Mouse (Mus musculus): ENCODE data around the gene Tecr.
"Not testable (repeated sequence)": the region's sequence is repeated elsewhere in the genome, so short reads cannot be mapped to it uniquely, and the experiment has no call there.

The Tecr gene

DNA sequence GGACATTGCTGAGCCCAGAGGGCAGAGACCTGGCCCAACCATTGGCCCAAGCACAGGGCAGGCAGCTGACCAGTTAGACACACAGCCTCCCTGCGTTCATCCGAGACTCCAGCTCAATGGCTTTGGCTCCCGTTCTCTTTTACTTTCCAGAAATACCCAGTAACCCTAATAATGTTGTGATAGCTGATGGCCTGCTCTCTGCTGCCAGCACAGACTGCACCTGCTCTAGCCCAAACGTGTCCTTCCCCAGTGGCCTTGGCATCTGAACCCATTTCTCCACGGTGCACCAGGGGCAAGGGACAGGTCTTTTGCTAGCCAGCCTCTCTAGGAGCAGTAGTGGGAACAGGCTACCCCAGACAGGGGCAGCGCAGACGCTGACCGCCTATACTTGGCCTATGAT lies 26.9 kb downstream of the Tecr start:
- DNase-seq (ENCODE audit: low spot score): no peak

DNA sequence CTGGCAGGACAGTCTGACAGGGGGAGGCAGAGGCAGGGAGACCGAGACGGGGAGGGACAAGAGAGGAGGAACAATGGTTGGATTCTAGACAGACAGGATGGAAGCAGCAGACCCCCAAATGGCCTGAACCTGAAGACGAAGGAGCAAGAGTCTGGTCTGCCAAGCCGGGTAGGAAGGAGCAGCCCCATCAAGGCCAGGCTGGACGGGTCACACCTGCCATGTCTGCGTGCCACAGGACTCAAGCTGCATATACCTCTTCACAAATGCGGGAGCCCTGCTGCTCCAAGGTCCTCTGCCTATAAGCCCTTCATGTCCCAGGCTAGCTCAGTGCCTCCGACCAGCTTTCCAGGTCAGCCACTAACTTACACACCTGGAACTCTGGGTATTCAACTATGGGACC lies 28.1 kb downstream of the Tecr start:
- DNase-seq (ENCODE audit: low spot score): no peak

DNA sequence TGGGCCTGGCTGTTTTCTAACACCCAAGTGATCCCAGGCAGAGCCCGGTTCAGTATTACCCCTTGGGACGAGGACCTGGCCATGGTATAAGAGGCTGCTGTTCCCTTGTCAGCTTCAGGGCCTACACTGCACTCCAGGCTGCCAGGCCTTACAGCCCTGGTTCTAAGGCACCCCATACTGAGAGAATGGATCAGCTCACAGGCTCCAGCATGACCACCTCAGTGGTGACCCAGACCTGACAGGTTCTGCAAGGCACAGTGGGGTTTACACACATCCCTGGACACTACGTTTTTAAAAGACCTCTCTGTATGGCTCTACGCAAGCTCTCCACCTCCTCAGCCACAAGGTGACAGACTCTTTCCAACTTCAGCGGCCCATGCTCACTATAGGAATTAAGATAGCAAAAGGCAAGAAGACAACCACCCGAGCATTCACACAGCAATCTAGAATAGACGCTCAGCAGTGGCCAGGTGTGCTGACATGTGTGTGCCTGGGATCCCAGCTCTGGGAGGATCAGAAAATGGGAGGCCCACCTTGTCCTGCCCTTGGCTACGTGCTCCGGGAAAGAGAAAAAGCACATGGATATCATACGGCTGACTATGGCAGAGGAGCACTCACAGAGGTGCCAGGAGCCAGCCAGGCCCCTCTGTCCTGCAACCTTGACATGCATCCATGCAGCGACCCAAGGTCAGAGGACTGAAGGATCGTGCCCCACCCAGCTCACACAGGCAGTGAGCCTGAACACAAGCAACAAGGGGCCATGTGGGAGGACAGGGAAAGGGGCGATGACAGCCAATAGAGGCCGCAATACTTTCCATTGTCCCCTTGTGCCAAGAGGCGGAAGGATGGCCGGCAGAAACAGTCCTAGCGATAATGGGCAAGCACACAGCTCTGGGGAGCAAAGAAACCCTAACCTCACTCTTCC lies 29.4 kb downstream of the Tecr start:
- DNase-seq (ENCODE audit: low spot score): no peak

DNA sequence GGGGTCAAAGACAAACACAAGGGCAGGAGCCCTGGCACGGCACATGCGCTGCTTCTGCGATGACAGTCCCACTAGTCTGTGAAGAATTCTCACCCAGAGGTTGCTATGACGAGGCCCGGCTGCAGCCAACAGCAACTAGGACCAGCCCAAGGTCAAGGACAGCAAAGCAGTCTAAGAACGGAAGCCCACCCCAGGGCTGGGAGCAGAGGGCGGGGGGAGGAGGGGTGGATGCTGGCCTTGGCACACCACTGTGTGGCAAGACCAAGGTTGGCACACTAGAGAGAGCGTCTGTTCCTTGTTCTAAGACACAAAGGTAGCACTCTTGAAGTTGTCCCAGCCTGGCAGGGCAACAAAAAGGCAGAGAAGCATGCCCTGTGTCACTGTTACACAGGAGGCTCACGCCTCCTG lies 30.4 kb downstream of the Tecr start:
- DNase-seq (ENCODE audit: low spot score): no peak

DNA sequence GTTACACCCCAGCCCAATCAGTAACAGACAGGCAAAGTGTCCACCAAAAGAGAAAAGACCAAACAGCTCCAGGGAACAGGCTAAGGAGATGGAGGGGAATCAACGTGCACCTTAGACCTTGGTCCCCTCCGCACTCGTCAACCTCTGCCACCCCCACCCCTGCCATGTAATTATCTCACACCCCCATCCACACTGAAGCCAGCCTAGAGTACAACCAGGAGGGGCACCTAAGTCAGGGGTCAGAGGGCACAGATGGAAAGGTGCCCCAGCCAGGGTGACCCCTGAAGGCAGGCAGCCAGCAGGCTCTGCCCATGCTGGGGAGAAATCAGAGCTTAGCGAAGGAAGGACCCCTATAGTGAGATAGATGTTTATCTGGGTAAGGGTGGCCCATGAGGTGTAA lies 30.9 kb downstream of the Tecr start:
- no peak for DNase-seq (ENCODE audit: low spot score)

DNA sequence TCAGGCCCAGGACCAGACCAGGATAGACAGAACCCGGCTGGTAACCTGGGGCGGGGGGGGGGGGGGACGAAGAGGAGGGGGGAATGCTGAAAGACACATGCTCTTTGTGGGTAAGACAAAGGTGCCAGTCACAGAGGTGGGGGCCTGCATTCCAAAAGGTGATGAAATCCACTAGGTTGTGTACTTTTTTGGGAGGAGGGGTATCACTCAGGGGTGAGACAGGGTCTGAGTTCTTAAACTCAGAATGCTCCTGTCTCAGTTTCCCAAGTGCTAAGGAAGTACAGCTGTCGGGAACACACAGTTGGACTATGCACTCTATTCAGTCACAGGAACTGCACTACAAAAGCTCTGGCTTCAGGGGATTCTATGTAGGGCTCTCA lies 31.3 kb downstream of the Tecr start:
- DNase-seq (ENCODE audit: low spot score): no peak

DNA sequence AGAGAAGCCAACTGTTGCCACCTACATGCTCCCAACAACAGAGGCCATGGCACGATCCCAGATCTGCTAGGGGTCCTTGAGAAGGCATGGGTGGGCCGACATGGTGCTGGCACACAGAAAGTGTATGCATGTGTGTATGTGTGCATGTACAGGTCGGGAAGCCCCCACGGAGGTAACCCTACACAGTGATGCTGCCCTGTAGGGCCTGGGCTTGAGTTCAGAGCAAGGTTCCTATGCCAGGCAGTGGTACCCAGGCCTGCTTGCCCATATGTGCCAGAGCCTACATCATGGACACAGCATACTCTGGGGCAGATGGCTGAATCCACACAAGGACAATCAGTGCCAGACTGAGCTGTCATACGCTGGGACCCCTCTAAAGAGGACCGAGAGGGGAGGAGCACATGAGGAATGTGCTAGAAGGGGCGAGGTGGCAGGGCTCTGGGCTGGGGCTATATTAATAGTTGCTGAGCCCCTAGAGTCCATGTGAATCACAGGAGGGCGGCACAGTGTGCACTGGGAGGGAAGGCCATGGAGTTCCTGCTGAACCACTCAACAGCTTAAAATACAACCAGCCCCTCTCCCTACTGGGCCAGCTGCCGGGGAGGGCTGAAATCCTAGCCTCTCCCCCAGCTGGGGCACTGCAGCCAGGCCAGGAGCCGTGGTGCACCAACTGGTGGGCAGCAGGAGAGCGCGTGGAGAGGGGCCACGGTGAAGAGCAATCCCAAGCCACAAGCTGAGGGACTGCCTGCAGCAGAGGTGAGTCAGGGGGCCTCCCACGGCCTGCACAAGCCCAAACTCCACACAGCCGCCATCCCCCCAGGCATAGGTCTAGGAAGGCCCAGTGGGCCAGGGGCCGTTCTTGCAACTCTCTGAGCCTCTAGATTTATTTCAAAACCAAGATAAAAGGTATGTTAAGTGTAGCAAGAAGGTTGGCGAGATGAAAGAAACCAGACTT lies 31.9 kb downstream of the Tecr start:
- no peak for DNase-seq (ENCODE audit: low spot score)

DNA sequence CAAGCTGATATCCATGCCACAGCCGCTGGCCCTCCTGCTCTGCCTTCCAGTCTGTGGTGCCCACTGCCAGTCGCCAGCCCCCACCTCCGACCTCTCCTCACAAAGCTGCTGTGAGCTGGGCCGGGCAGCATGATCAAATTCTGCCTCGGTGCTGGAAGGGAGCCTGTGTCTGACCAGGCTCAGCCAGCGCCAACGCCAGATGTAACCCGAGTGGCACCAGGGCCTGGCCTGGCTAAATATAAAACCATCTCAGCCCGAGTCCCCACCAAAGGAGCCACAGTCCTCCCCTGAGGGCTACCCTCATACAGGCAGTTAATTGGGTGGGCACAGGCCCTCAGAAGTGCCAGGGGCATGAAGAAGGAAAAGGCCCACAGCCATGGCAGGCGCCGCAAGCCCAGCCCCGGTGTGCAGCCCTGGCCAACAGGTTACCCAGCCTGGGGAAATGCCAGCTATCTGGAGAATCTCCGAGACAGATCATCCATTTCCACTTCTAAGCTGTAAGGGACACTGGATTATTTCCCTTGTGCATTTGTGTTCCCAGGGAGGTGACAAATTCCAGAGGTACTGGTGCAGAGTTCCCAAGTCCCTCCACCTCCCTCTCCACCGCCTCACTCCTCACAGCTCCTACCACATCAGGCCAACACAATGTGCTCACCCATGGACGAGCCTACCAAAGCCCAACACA lies 33.0 kb downstream of the Tecr start:
- no peak for DNase-seq (ENCODE audit: low spot score)

DNA sequence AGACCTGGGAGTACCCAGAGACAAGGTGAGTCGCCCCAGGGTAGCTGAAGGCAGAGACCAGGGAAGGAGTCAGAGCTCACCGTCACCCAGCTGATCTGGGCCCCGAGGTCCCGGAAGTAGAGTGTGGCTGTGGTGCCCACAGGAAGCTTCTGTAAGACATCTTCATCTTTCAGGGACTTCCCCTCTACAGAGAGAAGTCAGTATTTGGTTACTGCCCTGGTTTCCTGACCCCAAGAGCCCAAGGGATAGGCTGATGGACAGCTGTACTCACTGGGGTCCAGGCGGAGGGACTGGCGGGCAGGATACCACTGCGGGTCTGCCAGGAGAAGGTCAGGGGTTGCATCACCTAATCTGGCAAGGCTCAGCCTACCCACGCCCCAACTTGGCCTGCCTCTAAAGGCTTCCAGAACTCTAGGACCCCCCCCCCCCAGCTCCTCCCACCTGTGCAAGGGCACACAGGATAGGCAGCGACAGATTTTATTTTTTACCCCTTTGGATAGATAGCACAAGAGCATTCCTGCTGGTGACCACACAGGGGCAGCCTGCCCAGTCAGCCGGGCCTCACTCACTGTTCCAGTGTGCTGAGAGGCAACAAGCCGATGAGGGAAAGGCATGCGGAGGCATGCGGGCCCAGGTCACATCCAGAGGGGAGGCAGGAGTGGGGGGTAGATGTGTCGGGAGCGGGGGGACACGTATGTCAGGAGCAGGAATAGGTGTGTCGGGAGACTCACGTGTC lies 34.5 kb downstream of the Tecr start:
- DNase-seq (ENCODE audit: low spot score): no peak

DNA sequence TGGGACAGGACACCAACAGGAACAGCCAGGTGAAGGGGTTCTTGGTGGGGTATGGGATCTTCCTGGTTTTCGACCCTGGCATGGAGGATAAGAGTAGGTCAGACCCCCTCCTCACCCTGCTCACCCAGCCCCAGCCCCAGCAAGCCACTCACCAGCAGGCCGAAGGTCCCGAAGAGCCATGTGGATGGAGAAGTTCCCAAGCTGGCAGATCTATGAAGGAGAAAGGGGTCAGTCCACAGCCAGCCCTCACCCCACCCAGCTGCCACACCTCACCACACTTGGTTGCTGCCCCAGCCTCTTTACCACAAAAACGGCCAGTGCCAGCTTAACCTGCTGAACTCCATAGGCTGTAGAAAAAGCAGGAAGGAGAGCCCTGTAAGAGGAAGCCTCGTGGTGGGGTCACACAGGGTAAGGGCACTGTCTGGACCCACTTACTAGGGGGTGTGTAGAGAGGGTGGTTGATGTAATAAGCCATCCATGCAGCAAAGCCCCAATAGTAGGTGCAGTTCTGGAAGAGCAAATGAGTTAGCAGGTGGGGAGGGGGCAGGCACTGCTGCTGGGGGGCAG lies 35.4 kb downstream of the Tecr start:
- DNase-seq (ENCODE audit: low spot score): no peak

DNA sequence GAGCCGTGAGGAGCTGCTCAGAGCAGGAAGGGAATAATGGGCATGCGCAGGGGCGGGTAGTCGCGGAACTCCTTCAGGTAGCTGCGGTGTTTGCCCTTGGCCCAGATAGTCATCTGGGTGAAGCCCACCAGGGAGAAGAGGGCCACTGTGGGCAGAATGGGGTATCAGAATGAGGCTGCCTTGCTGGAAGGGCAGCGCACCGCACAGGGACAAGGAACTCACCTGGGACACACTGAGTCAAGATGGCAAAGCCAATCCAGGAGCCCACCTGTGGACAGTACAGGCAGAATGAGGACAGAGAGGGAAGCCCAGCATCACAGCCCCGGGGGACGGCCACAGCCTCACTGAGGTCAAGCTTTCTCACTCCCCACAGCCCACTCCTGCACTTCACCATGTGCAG lies 36.0 kb downstream of the Tecr start:
- DNase-seq (ENCODE audit: low spot score): no peak

DNA sequence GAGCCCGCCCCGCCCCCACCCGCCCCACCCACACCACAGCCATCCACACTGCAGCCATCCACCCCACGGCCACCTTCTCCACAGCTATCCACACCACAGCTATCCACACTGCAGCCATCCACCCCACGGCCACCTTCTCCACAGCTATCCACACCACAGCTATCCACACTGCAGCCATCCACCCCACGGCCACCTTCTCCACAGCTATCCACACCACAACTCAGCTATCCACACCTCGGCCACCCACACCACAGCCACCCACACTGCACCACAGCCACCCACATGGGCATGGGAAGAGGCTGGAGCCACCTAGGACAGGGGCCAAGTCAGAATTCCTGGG lies 36.8 kb downstream of the Tecr start:
- DNase-seq (ENCODE audit: low spot score): not testable (repeated sequence)

DNA sequence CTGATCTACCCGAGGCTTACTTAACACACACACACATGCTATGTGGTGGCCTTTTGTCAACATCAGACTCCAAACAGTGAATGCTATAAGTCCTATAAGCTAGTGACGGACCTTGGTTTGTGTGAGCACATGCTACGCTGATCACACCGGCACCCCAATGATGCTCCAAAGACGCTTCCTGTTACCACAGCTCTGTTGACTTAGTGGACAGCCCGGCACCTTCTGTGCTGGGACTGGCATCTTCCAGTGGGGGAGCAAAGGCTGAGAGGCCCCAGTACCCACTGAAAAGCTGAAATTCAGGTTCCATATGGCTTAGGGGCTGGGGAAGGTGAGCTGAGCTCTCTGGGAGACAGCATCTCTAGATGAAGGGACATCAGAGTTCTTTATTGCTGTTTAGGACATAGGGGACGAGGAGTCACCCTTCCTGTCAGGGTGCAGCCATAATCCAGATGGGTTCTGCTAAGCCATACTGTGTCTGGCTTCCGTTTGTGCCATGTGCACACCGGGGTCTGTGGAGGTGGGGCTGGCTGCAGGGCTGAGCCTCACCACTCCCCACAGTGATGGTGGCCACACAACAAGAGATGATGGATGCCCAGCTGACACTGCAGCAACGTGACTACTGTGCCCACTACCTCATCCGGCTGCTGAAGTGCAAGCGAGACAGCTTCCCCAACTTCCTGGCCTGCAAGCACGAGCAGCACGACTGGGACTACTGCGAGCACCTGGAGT lies 37.3 kb downstream of the Tecr start:
- DNase-seq (ENCODE audit: low spot score): no peak

DNA sequence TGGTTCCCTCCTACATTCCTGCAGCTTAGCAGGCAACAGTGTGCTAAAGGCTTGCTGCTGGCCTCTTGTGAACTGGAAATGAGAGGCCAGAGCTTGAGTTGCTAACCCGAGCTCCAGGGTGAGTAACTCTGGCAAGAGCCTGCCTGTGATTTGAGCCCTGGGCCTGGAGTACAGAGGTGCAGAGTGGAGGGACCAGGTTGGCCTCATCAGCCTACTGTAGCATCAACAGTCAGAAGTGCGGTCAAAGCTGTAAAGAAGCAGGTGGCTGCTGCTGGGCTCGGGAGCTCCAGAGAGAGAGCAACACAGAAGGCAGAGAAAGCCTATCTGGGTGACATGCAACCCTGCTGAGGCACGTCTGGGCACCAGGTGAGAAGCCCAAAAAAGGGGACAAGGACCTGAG lies 38.6 kb downstream of the Tecr start:
- no peak for DNase-seq (ENCODE audit: low spot score)

DNA sequence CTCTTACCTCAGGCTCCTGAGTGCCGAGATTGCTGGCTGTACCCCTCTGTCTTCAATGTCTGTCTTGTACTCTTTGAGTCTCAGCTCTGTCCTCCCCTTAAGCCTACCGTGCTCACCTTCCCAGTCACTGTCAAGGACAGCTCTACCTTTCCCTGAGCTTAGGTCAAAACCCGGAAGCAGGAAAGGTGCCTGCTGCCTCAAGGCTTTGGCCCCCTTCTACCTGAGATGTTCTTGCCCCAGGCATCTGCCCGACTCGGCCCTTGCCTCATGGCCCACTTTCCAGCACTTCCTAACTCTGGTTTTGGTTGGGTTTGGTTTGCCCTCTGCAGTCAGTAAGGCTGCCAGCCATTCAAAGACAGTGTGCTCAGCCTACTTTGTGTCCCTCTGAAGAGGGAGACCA lies 39.0 kb downstream of the Tecr start:
- DNase-seq (ENCODE audit: low spot score): no peak

DNA sequence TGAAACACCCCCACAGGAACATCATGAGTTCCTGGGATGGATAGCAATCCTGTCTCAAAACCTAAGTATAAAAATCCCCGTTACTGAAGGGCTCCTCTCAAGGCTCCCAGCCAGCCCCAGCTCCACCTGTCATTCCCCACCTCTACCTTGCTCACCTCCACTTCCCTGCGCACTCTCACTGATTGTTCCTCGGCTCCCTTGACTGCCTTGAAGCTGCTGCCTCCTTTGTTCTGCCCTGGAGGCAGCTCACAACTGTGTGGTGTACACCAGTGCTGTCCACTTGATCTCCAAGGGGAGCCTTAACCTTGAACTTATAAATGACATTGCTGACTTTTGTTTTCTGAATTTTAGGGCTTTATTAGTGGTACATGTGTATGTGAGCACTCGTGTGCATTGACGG lies 39.6 kb downstream of the Tecr start:
- no peak for DNase-seq (ENCODE audit: low spot score)

DNA sequence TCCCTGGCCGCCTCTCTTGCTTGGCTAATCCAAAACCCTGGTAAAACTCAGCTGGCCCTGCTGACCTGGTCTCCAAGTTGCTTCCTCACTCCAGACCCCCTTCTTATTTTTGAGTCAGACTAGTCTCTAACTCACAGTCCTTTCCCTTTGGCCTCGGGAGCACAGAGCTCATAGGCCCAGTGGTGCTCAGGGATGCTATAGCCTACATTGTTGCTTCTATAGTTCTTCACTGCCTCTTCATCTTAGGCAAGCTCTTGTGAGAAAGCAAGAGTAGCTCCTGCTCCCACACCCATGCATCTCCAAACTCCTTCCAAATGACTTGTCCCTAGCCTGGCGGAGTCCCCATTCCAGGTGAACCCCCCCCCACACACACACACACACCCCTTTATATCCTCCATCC lies 40.1 kb downstream of the Tecr start:
- DNase-seq (ENCODE audit: low spot score): no peak

DNA sequence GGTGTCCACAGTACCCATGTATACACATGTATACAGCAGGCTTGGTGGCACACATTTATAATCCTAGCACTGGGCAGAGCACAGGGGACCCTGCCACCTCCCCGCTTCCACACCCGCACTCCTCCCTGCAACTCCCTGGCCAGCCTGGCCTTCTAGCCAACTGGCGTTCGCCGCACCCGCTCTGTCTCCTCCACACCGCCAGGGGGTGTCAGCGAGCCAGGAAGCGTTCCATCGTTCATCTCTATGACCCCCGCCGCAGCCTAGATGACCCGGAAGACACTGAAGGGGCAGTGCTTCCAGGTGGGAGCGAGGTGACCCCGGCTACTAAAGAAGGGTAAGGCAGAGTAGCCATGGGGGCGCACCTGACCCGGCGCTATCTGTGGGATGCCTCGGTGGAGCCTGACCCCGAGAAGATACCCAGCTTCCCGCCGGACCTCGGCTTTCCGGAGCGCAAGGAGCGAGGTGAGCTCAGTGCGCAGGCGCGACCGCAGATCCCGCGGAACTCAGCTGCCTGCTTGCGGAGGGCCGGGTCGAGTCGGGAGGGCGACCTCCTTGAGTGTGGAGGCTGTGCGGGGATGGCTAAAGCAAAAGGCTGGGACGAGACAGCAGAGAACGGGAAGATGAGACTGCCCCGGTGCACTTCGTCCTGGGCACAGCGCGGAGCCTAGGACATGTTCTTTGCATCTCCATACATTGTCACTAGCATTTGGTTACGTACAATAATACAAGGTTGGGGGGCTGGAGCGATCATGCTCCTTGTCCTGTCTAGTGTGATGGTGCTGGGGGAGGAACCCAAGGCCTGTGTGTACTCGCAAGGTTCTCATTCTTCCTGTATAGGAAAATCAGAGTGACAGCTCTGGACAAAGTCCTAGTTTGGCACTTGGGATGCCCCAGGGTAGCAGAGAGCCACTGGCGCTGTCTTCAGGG lies 41.0 kb downstream of the Tecr start, which contains the start of gene Ndufb7:
Ndufb7 (plus strand) TSS at position 203 of the 927 bp plus-strand sequence.
- peak; percentile 94 for DNase-seq (ENCODE audit: low spot score)

DNA sequence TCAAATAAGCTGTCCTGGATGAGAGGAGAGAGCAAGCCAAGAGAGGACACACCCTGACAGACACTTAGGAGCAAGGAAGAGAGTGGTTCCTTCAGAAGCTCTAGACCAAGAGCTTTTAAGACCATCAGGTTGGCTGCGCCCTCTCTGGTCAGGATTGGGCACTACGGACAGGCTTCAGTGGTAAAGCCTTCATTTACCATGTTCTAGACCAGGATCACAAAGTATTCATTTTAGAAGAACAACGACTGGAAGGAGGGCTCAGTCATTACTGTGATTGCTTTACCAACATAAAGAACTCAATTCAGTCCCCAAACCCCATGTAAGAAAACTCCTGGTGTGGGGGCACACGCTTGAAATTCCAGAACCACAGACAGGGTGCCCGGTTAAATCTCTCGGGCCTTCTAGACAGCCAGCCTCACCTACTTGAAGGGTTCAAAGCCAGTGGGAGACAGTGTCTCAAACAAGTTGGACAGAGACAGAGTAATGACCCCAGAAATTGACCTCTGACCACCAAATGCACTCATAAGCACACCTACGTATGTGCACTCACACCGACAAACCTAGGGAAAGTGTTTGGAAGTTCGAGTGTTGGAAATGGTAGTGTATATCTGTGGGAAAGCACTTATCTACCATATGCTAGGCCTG lies 41.9 kb downstream of the Tecr start:
- DNase-seq (ENCODE audit: low spot score): no peak

Measured in layer of hippocampus, adult 9-10 months (tissue).